Mouse (Mus musculus): ENCODE measurements around the gene Aifm1. TPM values are rescaled to one million over a fixed set of nuclear protein-coding genes. Genes with fewer than 3 reads are reported as not detected.
A peak's percentile ranks its signal among the peaks of the same experiment; 100 is the strongest.

Aifm1 gene
- total RNA-seq (2021) = 211 and 225 TPM in 2 replicates
- long read RNA-seq, transcript Aifm1-201 (16 exons, 2,237 nt) = major isoform, 343 of 394 reads
- long read RNA-seq, partial matches to known transcripts = 30 of 394 reads
- long read RNA-seq, other reads (novel, unspliced or antisense) = 20 of 394 reads

GRCm38 (mm10) chrX:48513166-48513807, at the start of gene Aifm1:
Gene Aifm1 (minus strand): TSS chrX:48513563.
- peak; percentile 90 for DNase-seq

GRCm38 (mm10) chrX:48532175-48532574, 18.8 kb upstream of the Aifm1 start:
- peak; percentile 73 for DNase-seq

GRCm38 (mm10) chrX:48526435-48526834, 13.1 kb upstream of the Aifm1 start:
- no peak for DNase-seq

GRCm38 (mm10) chrX:48525866-48526265, 12.5 kb upstream of the Aifm1 start:
- DNase-seq = no peak

GRCm38 (mm10) chrX:48525332-48525731, 12.0 kb upstream of the Aifm1 start:
- DNase-seq = no peak

GRCm38 (mm10) chrX:48523512-48523911, 10.1 kb upstream of the Aifm1 start:
- no peak for DNase-seq

GRCm38 (mm10) chrX:48521651-48522050, 8.3 kb upstream of the Aifm1 start:
- no peak for DNase-seq

GRCm38 (mm10) chrX:48519549-48520085, 6.3 kb upstream of the Aifm1 start:
- DNase-seq = no peak

GRCm38 (mm10) chrX:48518808-48519548, 5.6 kb upstream of the Aifm1 start, which contains the start of gene Rab33a:
Gene Rab33a (plus strand): TSS chrX:48519285.
- no peak for DNase-seq

- no peak for DNase-seq
Observed at GRCm38 (mm10) chrX:48518211-48518807, 4.9 kb upstream of the Aifm1 start.

- DNase-seq = no peak
Observed at GRCm38 (mm10) chrX:48513824-48514223, 461 bp upstream of the Aifm1 start.

GRCm38 (mm10) chrX:48493763-48494162, 19.6 kb downstream of the Aifm1 start:
- no peak for DNase-seq

- no peak for DNase-seq
Observed at GRCm38 (mm10) chrX:48481687-48482086, 31.7 kb downstream of the Aifm1 start.

GRCm38 (mm10) chrX:48481095-48481494, 32.3 kb downstream of the Aifm1 start:
- DNase-seq = no peak

GRCm38 (mm10) chrX:48467355-48467946, 45.9 kb downstream of the Aifm1 start:
- DNase-seq = no peak

GRCm38 (mm10) chrX:48466174-48466573, 47.2 kb downstream of the Aifm1 start:
- no peak for DNase-seq

GRCm38 (mm10) chrX:48464436-48464835, 48.9 kb downstream of the Aifm1 start:
- DNase-seq = peak; percentile 25

- DNase-seq = no peak
Observed at GRCm38 (mm10) chrX:48463636-48464035, 49.7 kb downstream of the Aifm1 start.

- DNase-seq = peak; percentile 63
Observed at GRCm38 (mm10) chrX:48462754-48463507, 50.4 kb downstream of the Aifm1 start, which contains the start of gene Elf4. Gene Elf4 (minus strand): TSS chrX:48463132.

GRCm38 (mm10) chrX:48462297-48462696, 51.1 kb downstream of the Aifm1 start:
- DNase-seq = no peak

GRCm38 (mm10) chrX:48461006-48461405, 52.4 kb downstream of the Aifm1 start:
- DNase-seq = no peak
